Mouse (Mus musculus) spleen, adult 2 months (tissue): Measurements from ENCODE around the gene Stim2.

Experiments
- CTCF ChIP-seq: fragments of 200-500 bp; IDR thresholded peaks from 2 replicates; pipeline ENCODE4 v1.5.1; 2011; ENCODE audit warnings: mild to moderate bottlenecking, inconsistent platforms; ENCODE audit not compliant: insufficient read depth, insufficient read length, insufficient replicate concordance; ENCODE audit errors: extremely low read depth
- POLR2A ChIP-seq: fragments of 200-500 bp; IDR thresholded peaks from 2 replicates; pipeline ENCODE4 v1.6.1; 2011; ENCODE audit warnings: low read depth, low read length, inconsistent platforms

DNA sequence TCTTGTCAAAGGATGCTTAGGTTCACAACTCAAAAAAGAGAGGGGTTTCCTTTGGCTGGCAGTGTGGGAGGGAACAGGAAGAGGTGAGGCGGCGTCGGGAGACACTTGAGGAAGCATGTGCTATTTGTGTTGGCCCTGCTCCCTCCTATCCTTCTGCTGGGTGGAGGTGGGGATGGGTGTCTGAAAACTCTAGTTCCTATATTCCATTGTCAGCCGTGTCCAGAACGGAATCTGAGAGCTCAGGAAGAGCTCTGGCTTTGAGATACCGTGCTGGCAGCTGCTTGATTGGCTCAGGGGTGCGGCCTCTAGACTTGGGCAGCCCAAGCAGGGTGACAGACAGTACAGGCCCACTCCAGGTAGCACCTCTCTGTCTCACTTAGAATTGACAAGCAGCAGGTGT, 28.1 kb upstream of the Stim2 start:
- TF ChIP-seq POLR2A, result no peak
- no peak for TF ChIP-seq CTCF
